Mouse (Mus musculus): ENCODE measurements at regions not wholly inside any gene's neighbourhood (a gene's known extent, or its start where the extent isn't known, plus 50 kb on each side); places are given as distances from the start of the nearest gene placed in this dataset.
"Not testable (repeated sequence)": the region's sequence is repeated elsewhere in the genome, so short reads cannot be mapped to it uniquely, and the experiment has no call there.

GRCm38 (mm10) chr14:101067082-101067481 is 133.0 kb downstream of the Prr30 start:
- DNase-seq (ENCODE audit: low spot score), result no peak

- DNase-seq (ENCODE audit: low spot score), result no peak
Observed at GRCm38 (mm10) chr14:101056874-101057273, 143.3 kb downstream of the Prr30 start.

- DNase-seq (ENCODE audit: low spot score), result no peak
Observed at GRCm38 (mm10) chr14:101055915-101056314, 144.2 kb downstream of the Prr30 start.

- no peak for DNase-seq (ENCODE audit: low spot score)
Observed at GRCm38 (mm10) chr14:101054786-101055185, 145.3 kb downstream of the Prr30 start.

- DNase-seq (ENCODE audit: low spot score), result no peak
Observed at GRCm38 (mm10) chr14:101052760-101053159, 147.4 kb downstream of the Prr30 start.

GRCm38 (mm10) chr14:101050212-101050611 is 149.9 kb downstream of the Prr30 start:
- DNase-seq (ENCODE audit: low spot score), result no peak

GRCm38 (mm10) chr14:101049664-101050203 is 150.4 kb downstream of the Prr30 start:
- DNase-seq (ENCODE audit: low spot score), result no peak

- DNase-seq (ENCODE audit: low spot score), result no peak
Observed at GRCm38 (mm10) chr14:101043494-101043893, 156.6 kb downstream of the Prr30 start.

GRCm38 (mm10) chr14:101001070-101001469 is 199.1 kb downstream of the Prr30 start:
- no peak for DNase-seq (ENCODE audit: low spot score)

GRCm38 (mm10) chr14:100980754-100981153 is 219.4 kb downstream of the Prr30 start:
- no peak for DNase-seq (ENCODE audit: low spot score)

- DNase-seq (ENCODE audit: low spot score), result no peak
Observed at GRCm38 (mm10) chr14:100978515-100978914, 221.6 kb downstream of the Prr30 start.

- DNase-seq (ENCODE audit: low spot score), result no peak
Observed at GRCm38 (mm10) chr14:100970970-100971369, 229.2 kb downstream of the Prr30 start.

GRCm38 (mm10) chr14:100960198-100960597 is 239.9 kb downstream of the Prr30 start:
- no peak for DNase-seq (ENCODE audit: low spot score)

GRCm38 (mm10) chr14:100955806-100956436 is 244.2 kb downstream of the Prr30 start:
- DNase-seq (ENCODE audit: low spot score), result no peak

GRCm38 (mm10) chr14:100950681-100951119 is 249.4 kb downstream of the Prr30 start:
- no peak for DNase-seq (ENCODE audit: low spot score)

GRCm38 (mm10) chr14:100947625-100948024 is 252.5 kb downstream of the Prr30 start:
- DNase-seq (ENCODE audit: low spot score), result not testable (repeated sequence)

- DNase-seq (ENCODE audit: low spot score), result no peak
Observed at GRCm38 (mm10) chr14:100937358-100937887, 262.7 kb downstream of the Prr30 start.

GRCm38 (mm10) chr14:100934554-100934953 is 265.6 kb downstream of the Prr30 start:
- DNase-seq (ENCODE audit: low spot score), result no peak

- no peak for DNase-seq (ENCODE audit: low spot score)
Observed at GRCm38 (mm10) chr14:100924880-100925279, 275.2 kb downstream of the Prr30 start.

- DNase-seq (ENCODE audit: low spot score), result no peak
Observed at GRCm38 (mm10) chr14:100900221-100900620, 299.9 kb downstream of the Prr30 start.

GRCm38 (mm10) chr14:100899074-100899473 is 301.1 kb downstream of the Prr30 start:
- DNase-seq (ENCODE audit: low spot score), result no peak

- DNase-seq (ENCODE audit: low spot score), result peak; percentile 62
Observed at GRCm38 (mm10) chr14:100889163-100890157, 310.7 kb downstream of the Prr30 start.
